Mouse (Mus musculus) megakaryocyte progenitor cell, adult 5-6 weeks (primary cell): ENCODE measurements around the gene Gm14781. TPM values are rescaled to one million over a fixed set of nuclear protein-coding genes. Genes with fewer than 3 reads are reported as not detected.
"Not testable (repeated sequence)": the region's sequence is repeated elsewhere in the genome, so short reads cannot be mapped to it uniquely, and the experiment has no call there.

Experiments used
- ATAC-seq: replicated peaks from 2 replicates; pipeline ENCODE4 v1.8.0; 2016; ENCODE audit warnings: mild to moderate bottlenecking, moderate TSS enrichment, inconsistent platforms; ENCODE audit not compliant: poor library complexity
- total RNA-seq, 2 experiments: library from RNA; stranded (forward) in 1 of 2; stranded (reverse) in 1 of 2; fragments of 157-497, 149-512 nt in 1 of 2; fragments of 200-1000 nt in 1 of 2; gene quantifications; 2 replicates each; pipeline versions ENCODE4 v1.2.3 to v1.2.4; 2015 to 2017

The Gm14781 gene
- total RNA-seq (2015) (not detected in 2 replicates), total RNA-seq (2017) (not detected in 2 replicates)

- not testable (repeated sequence) for ATAC-seq
These were observed at the start of gene Gm14781 for GRCm38 (mm10) chrX:91631894-91632293. Gene Gm14781 (plus strand): TSS chrX:91632194.

DNA sequence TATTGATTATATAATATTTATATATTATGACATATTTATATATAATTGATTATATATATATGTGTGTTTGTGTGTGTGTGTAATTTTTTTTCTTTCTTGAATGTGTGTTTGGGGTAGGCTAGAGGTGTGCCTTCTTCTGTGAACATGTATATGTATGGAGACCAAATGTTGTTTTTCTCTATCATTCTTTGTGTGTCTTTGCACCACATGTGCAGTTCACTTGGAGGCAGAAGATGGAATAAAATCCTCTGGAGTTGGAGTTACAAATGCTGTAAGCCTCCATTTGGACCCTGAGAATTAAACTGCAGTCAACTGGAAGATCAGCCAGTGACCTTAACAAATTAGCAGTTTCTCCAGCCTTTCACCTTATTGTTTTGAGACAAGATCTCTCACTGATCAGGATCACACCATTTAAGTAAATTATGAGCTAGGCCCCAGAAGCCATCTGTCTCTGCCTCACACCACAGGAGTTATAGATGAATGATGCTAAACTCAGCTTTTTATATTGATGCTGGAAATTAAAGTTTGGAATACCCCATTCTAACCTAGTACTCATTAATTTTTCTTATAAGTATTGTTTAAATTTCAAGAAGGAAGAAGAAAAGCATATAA, 23.1 kb downstream of the Gm14781 start:
- ATAC-seq, result not testable (repeated sequence)

Other genes with a start within 250 kb of the Gm14781 start
- not detected in 2 replicates for gene Gm5072, start 239.7 kb upstream of the Gm14781 start, total RNA-seq (2015)
- not detected in 2 replicates for gene Gm5072, start 239.7 kb upstream of the Gm14781 start, total RNA-seq (2017)
- gene Gm8914, start 152.1 kb upstream of the Gm14781 start, total RNA-seq (2015), result not detected in 2 replicates
- not detected in 2 replicates for gene Gm8914, start 152.1 kb upstream of the Gm14781 start, total RNA-seq (2017)
- gene 1700084M14Rik, start 56.3 kb upstream of the Gm14781 start, total RNA-seq (2015), result not detected in 2 replicates
- not detected in 2 replicates for gene 1700084M14Rik, start 56.3 kb upstream of the Gm14781 start, total RNA-seq (2017)
- gene Mageb5, start 150.8 kb downstream of the Gm14781 start, total RNA-seq (2015), result not detected in 2 replicates
- not detected in 2 replicates for gene Mageb5, start 150.8 kb downstream of the Gm14781 start, total RNA-seq (2017)